Mouse (Mus musculus): ENCODE data around the gene Metap1. TPM values are rescaled to one million over a fixed set of nuclear protein-coding genes. Genes with fewer than 3 reads are reported as not detected.

Metap1 gene
- polyA plus RNA-seq, 1 experiment from 2014 or later = 66.2 TPM

DNA sequence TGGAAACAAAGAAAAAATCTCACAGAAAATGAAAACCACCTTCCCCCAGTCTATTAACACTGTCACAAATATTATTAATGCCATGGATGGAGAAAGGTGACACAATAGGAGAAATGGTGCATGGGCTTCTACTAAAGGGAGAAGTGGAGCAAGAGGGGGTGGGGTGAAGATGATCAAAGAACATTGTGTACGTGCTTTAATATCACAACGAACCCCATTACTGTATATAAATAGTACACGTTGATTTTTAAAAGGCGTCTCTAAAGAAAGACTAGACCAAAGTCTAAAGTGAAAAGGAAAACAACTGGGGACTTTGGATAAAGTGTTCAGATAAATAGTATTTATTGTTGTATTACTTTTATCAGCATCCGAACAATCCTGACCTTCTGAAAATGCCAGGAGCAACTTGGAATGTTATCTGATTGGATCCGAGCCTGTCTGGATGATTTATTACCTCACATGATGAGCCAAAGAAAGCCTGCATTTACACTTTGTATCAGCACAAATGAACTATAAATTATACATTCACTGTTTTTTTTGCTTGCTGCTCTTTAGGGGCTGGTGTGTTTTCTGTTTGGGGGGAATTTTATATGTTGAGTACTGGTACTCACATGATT, 58.8 kb downstream of the Metap1 start:
- no peaks in the 10 kb centered on the region for H3K27me3 ChIP-seq (ENCODE audit: control insufficient read depth, insufficient read depth, low read length)
- 58% methylated on average over 6 of the region's 6 CpGs for WGBS
- H3K4me1 ChIP-seq (ENCODE audit: control insufficient read depth, insufficient read depth, low read length) = no peaks in the 10 kb centered on the region
- ATAC-seq (ENCODE audit: insufficient number of reproducible peaks, insufficient read depth, low FRiP score, low read depth) = no peak
- no peak overlapping the region for H3K27ac ChIP-seq (ENCODE audit: low read length)
- H3K9me3 ChIP-seq (ENCODE audit: control insufficient read depth, low read depth, low read length) = no peaks in the 10 kb centered on the region
- no peak overlapping the region for H3K4me2 ChIP-seq (replicated peaks; ENCODE audit: low read depth, low read length)
- H3K4me3 ChIP-seq (ENCODE audit: low read depth, low read length) = no peak overlapping the region
- H3K36me3 ChIP-seq (ENCODE audit: control insufficient read depth, insufficient read depth, low read length) = no peaks in the 10 kb centered on the region
- no peak overlapping the region for H3K9ac ChIP-seq (replicated peaks; ENCODE audit: low read depth, low read length)

GRCm38 (mm10) chr3:138424247-138424646, 65.1 kb downstream of the Metap1 start:
- no peak overlapping the region for H3K9ac ChIP-seq (replicated peaks; ENCODE audit: low read depth, low read length)
- H3K9me3 ChIP-seq (ENCODE audit: control insufficient read depth, low read depth, low read length) = no peaks in the 10 kb centered on the region
- no peak overlapping the region for H3K4me3 ChIP-seq (ENCODE audit: low read depth, low read length)
- ATAC-seq (ENCODE audit: insufficient number of reproducible peaks, insufficient read depth, low FRiP score, low read depth) = no peak
- H3K4me2 ChIP-seq (replicated peaks; ENCODE audit: low read depth, low read length) = no peak overlapping the region
- no peaks in the 10 kb centered on the region for H3K4me1 ChIP-seq (ENCODE audit: control insufficient read depth, insufficient read depth, low read length)
- WGBS = 65% methylated on average over 4 of the region's 4 CpGs
- no peaks in the 10 kb centered on the region for H3K27me3 ChIP-seq (ENCODE audit: control insufficient read depth, insufficient read depth, low read length)
- no peaks in the 10 kb centered on the region for H3K36me3 ChIP-seq (ENCODE audit: control insufficient read depth, insufficient read depth, low read length)
- no peak overlapping the region for H3K27ac ChIP-seq (ENCODE audit: low read length)

DNA sequence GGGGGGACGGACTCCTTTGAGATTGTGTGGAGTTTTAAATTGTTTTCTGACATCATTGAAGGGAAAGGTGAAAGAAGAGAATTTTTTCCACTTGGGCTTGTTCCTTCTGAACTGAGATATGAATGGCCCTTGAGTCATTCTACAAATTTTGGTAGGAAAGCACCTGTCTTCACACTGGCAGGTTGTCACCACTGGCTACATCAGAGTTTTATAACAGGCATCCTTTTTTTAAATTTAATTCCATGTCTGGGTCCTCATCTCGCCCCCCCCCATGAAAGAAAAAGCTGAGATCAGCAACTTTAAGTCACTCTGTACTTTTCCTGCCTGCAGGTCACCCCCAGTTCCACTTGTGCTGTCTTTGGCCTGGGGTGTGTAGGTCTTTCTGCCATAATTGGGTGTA, 65.7 kb downstream of the Metap1 start:
- 60% methylated on average over 2 of the region's 2 CpGs for WGBS
- no peaks in the 10 kb centered on the region for H3K27me3 ChIP-seq (ENCODE audit: control insufficient read depth, insufficient read depth, low read length)
- no peak for ATAC-seq (ENCODE audit: insufficient number of reproducible peaks, insufficient read depth, low FRiP score, low read depth)

DNA sequence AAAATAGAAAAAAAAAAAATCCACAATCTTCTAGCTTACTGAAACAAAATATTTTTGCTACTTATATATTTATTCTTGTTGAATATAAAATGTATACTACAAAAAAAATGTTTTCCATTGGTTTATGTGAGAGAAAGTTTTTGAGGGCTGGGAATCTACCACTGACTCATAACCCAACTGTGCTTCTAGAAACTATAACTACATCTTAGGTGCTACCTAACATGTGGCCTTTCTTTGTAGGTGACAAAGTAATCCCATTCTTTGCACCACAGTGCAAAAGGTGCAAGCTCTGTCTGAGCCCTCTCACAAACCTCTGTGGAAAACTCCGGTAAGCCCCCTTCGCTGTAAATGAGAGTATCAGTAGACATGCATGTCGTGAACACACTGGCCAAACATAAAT, 68.9 kb downstream of the Metap1 start:
- WGBS = 94% methylated on average over 3 of the region's 3 CpGs
- ATAC-seq (ENCODE audit: insufficient number of reproducible peaks, insufficient read depth, low FRiP score, low read depth) = no peak
- H3K27me3 ChIP-seq (ENCODE audit: control insufficient read depth, insufficient read depth, low read length) = no peaks in the 10 kb centered on the region
- no peak overlapping the region for H3K4me3 ChIP-seq (ENCODE audit: low read depth, low read length)
- H3K36me3 ChIP-seq (ENCODE audit: control insufficient read depth, insufficient read depth, low read length) = no peaks in the 10 kb centered on the region
- H3K4me2 ChIP-seq (replicated peaks; ENCODE audit: low read depth, low read length) = no peak overlapping the region
- H3K9ac ChIP-seq (replicated peaks; ENCODE audit: low read depth, low read length) = no peak overlapping the region
- H3K9me3 ChIP-seq (ENCODE audit: control insufficient read depth, low read depth, low read length) = no peaks in the 10 kb centered on the region
- no peaks in the 10 kb centered on the region for H3K4me1 ChIP-seq (ENCODE audit: control insufficient read depth, insufficient read depth, low read length)
- H3K27ac ChIP-seq (ENCODE audit: low read length) = no peak overlapping the region

More for the DNA sequence above, 65.7 kb downstream of the Metap1 start:
- no peaks in the 10 kb centered on the region for H3K36me3 ChIP-seq (ENCODE audit: control insufficient read depth, insufficient read depth, low read length)
- H3K9me3 ChIP-seq (ENCODE audit: control insufficient read depth, low read depth, low read length) = no peaks in the 10 kb centered on the region
- H3K4me3 ChIP-seq (ENCODE audit: low read depth, low read length) = no peak overlapping the region
- H3K9ac ChIP-seq (replicated peaks; ENCODE audit: low read depth, low read length) = no peak overlapping the region
- H3K4me2 ChIP-seq (replicated peaks; ENCODE audit: low read depth, low read length) = no peak overlapping the region
- no peaks in the 10 kb centered on the region for H3K4me1 ChIP-seq (ENCODE audit: control insufficient read depth, insufficient read depth, low read length)
- no peak overlapping the region for H3K27ac ChIP-seq (ENCODE audit: low read length)

DNA sequence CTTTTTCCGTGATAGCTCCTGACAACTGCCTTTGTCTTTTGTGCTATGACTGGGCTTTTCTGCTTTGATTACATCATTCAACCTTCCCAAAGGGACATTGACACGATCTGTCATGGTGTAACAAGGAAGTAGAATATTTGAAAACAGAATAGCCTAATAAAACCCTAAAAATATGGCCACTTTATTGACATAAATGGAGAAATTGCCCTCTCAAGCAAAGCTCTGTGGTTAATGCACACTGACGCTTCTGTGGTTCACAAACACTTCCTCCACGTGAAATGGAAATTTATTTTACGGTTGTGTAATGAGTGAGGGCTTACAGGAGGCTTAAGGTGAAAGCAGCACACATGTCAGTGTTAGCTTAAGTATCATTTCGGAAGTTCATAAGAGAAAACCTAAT, 69.9 kb downstream of the Metap1 start:
- Histone ChIP-seq H3K4me3 (ENCODE audit: low read depth, low read length) (no peak overlapping the region), H3K9ac (replicated peaks; ENCODE audit: low read depth, low read length) (no peak overlapping the region), H3K27ac (ENCODE audit: low read length) (no peak overlapping the region), H3K9me3 (ENCODE audit: control insufficient read depth, low read depth, low read length) (no peaks in the 10 kb centered on the region), H3K4me1 (ENCODE audit: control insufficient read depth, insufficient read depth, low read length) (no peaks in the 10 kb centered on the region), H3K4me2 (replicated peaks; ENCODE audit: low read depth, low read length) (no peak overlapping the region), H3K36me3 (ENCODE audit: control insufficient read depth, insufficient read depth, low read length) (no peaks in the 10 kb centered on the region), H3K27me3 (ENCODE audit: control insufficient read depth, insufficient read depth, low read length) (no peaks in the 10 kb centered on the region)
- ATAC-seq (ENCODE audit: insufficient number of reproducible peaks, insufficient read depth, low FRiP score, low read depth) = no peak
- 70% methylated on average over 6 of the region's 6 CpGs for WGBS

DNA sequence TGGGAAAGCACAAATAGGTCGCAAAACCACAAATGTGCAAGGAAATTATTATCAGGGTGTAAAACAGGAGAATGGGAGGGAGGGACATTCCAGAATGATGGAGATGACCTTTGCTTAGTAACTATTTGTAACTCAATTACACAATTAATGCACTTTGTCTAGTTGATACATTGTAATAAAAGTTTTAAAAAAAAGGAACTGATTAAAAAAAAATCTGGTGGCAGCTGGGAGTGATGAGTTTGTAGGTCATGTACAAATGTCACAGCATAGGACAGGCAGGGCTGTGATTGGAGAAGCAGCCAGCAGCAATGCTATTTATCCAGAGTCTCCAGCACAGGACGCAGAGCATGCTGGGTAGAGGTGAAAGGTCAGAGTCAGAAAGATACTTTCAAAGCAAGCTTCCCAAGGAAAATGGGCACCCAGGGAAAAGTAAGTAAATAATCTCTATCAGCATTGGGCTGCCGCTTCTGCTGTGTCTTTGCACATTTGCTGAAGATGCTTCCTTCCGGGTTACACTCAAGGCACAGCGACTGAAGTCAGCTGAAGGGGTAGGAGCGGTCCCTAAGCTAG, 74.1 kb downstream of the Metap1 start, which contains the start of gene Adh4:
TSS of gene Adh4 (plus strand) at position 346 of the 570 bp plus-strand sequence.
- no peaks in the 10 kb centered on the region for H3K36me3 ChIP-seq (ENCODE audit: control insufficient read depth, insufficient read depth, low read length)
- 62% methylated on average over 6 of the region's 6 CpGs for WGBS
- H3K4me1 ChIP-seq (ENCODE audit: control insufficient read depth, insufficient read depth, low read length) = no peaks in the 10 kb centered on the region
- H3K9me3 ChIP-seq (ENCODE audit: control insufficient read depth, low read depth, low read length) = no peaks in the 10 kb centered on the region
- no peak within 1 kb of the TSS for H3K27ac ChIP-seq (ENCODE audit: low read length)
- no peak within 1 kb of the TSS for H3K4me2 ChIP-seq (replicated peaks; ENCODE audit: low read depth, low read length)
- H3K4me3 ChIP-seq (ENCODE audit: low read depth, low read length) = no peak within 1 kb of the TSS
- no peaks in the 10 kb centered on the region for H3K27me3 ChIP-seq (ENCODE audit: control insufficient read depth, insufficient read depth, low read length)
- no peak for ATAC-seq (ENCODE audit: insufficient number of reproducible peaks, insufficient read depth, low FRiP score, low read depth)
- H3K9ac ChIP-seq (replicated peaks; ENCODE audit: low read depth, low read length) = no peak within 1 kb of the TSS

DNA sequence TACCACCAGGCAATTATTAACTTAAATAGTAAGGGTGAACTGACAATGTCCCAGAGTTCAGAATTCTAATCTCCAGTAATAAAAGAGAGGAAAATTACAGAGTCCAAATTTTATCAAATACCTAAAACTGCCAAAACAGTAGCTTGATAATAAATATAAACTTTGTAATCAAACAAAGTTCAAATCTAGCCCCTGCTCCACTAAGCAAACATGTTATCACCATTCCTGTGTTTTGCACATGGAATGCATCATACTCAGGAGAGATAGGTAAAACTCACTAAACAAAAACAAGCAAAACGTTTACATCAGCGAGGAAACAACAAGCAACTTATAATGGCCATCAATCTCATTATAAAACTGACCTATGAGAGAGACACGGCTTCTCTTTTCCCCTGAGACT, 79.1 kb downstream of the Metap1 start:
- Histone ChIP-seq H3K27me3 (ENCODE audit: control insufficient read depth, insufficient read depth, low read length) (no peaks in the 10 kb centered on the region), H3K4me3 (ENCODE audit: low read depth, low read length) (no peak overlapping the region), H3K9me3 (ENCODE audit: control insufficient read depth, low read depth, low read length) (no peaks in the 10 kb centered on the region), H3K36me3 (ENCODE audit: control insufficient read depth, insufficient read depth, low read length) (no peaks in the 10 kb centered on the region), H3K27ac (ENCODE audit: low read length) (no peak overlapping the region), H3K9ac (replicated peaks; ENCODE audit: low read depth, low read length) (no peak overlapping the region), H3K4me1 (ENCODE audit: control insufficient read depth, insufficient read depth, low read length) (no peaks in the 10 kb centered on the region), H3K4me2 (replicated peaks; ENCODE audit: low read depth, low read length) (no peak overlapping the region)
- no peak for ATAC-seq (ENCODE audit: insufficient number of reproducible peaks, insufficient read depth, low FRiP score, low read depth)
- WGBS = 81% methylated on average over 3 of the region's 3 CpGs

DNA sequence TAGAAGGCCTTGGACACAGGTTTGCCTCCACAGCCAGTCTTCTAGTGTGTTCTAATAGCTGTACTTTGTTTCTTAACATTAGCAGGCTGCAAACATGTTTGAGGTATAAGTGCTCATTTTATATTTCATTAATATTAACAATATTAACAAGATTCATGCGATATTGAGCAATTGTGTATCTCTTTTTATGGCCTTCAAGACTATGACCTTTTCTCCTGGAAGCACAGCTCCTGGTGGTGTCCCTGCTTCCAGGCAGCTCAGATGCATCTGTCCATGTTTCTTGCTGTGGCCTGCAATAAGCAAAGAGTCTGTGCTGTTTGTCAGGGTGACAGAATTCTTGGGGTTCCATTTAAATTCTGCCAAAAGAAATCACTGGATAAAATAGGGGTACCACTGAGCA, 79.7 kb downstream of the Metap1 start:
- no peak for ATAC-seq (ENCODE audit: insufficient number of reproducible peaks, insufficient read depth, low FRiP score, low read depth)
- H3K27me3 ChIP-seq (ENCODE audit: control insufficient read depth, insufficient read depth, low read length) = no peaks in the 10 kb centered on the region
- H3K4me1 ChIP-seq (ENCODE audit: control insufficient read depth, insufficient read depth, low read length) = no peaks in the 10 kb centered on the region
- H3K9ac ChIP-seq (replicated peaks; ENCODE audit: low read depth, low read length) = no peak overlapping the region
- no peaks in the 10 kb centered on the region for H3K9me3 ChIP-seq (ENCODE audit: control insufficient read depth, low read depth, low read length)
- no peak overlapping the region for H3K27ac ChIP-seq (ENCODE audit: low read length)
- no peak overlapping the region for H3K4me2 ChIP-seq (replicated peaks; ENCODE audit: low read depth, low read length)
- no peaks in the 10 kb centered on the region for H3K36me3 ChIP-seq (ENCODE audit: control insufficient read depth, insufficient read depth, low read length)
- no peak overlapping the region for H3K4me3 ChIP-seq (ENCODE audit: low read depth, low read length)
- 73% methylated on average over 1 of the region's 1 CpGs for WGBS
